Mouse (Mus musculus) hindbrain, postnatal 0 days (tissue): ENCODE results near the gene Ccnd3. TPM values are rescaled to one million over a fixed set of nuclear protein-coding genes. Genes with fewer than 3 reads are reported as not detected.

Experiments
- ATAC-seq: fragments of 200-750 bp; cut with Nextera tagmentation; 2 replicates; pipeline ENCODE4 v1.8.0; 2017; ENCODE audit warnings: mild to moderate bottlenecking, moderate TSS enrichment, moderate library complexity
- DNase-seq: peaks from one replicate; pipeline ENCODE4 v3.0.0-alpha.2; 2015; ENCODE audit warnings: low spot score
- H3K27ac ChIP-seq: fragments of 300-500 bp; sonication (generic); 2 replicates; pipeline ENCODE4 v1.5.1; 2014; ENCODE audit warnings: mild to moderate bottlenecking
- H3K27me3 ChIP-seq: fragments of 300-500 bp; sonication (generic); 2 replicates; pipeline ENCODE4 v1.6.1; 2014; ENCODE audit warnings: low read length, mixed read lengths; ENCODE audit not compliant: insufficient read depth
- H3K36me3 ChIP-seq: fragments of 300-500 bp; sonication (generic); 2 replicates; pipeline ENCODE4 v1.6.1; 2014; ENCODE audit warnings: low read length, mixed read lengths; ENCODE audit not compliant: insufficient read depth
- H3K4me1 ChIP-seq: fragments of 300-500 bp; sonication (generic); 2 replicates; pipeline ENCODE4 v1.6.1; 2014; ENCODE audit warnings: antibody characterized with exemption, low read length, mixed read lengths; ENCODE audit not compliant: insufficient read depth
- H3K4me2 ChIP-seq: fragments of 300-500 bp; sonication (generic); 2 replicates; pipeline ENCODE4 v1.6.1; 2014; ENCODE audit warnings: low read depth, mild to moderate bottlenecking, low read length, moderate library complexity, mixed read lengths
- H3K4me3 ChIP-seq: fragments of 300-500 bp; sonication (generic); 2 replicates; pipeline ENCODE4 v1.5.1; 2014; ENCODE audit warnings: low read length
- H3K9ac ChIP-seq: fragments of 300-500 bp; sonication (generic); replicated peaks from 2 replicates; pipeline ENCODE4 v1.6.1; 2014; ENCODE audit warnings: mild to moderate bottlenecking, low read length, moderate library complexity, mixed read lengths
- H3K9me3 ChIP-seq: fragments of 300-500 bp; sonication (generic); 2 replicates; pipeline ENCODE4 v1.6.1; 2016; ENCODE audit warnings: low read length, mixed read lengths
- CTCF ChIP-seq: IDR thresholded peaks from 2 replicates; pipeline ENCODE4 v1.5.1; 2016; ENCODE audit warnings: antibody characterized with exemption, control low read depth, low read depth
- WGBS: fragments of 180-500 bp; shearing (Covaris S2); extraction: QIAGEN DNeasy Blood & Tissue Kit; methylation state at CpG from one replicate; pipeline ENCODE4 v1.1.7; 2014; 5-methylcytosine and 5-hydroxymethylcytosine counted together
- polyA plus RNA-seq: library from polyadenylated mRNA; unstranded; fragments of >200 nt; fragmentation: Nextera tagmentation; extraction: Ambion mirVana; gene quantifications from 2 replicates; pipeline ENCODE4 v1.2.1, GENCODE M21; 2015
- total RNA-seq: library from RNA; depleted of rRNA; stranded (reverse); fragments of >200 nt; gene quantifications from 2 replicates; pipeline ENCODE4 v1.2.3, GENCODE M21; 2014

The Ccnd3 gene
- total and polyA plus RNA-seq, 2 experiments from 2014 or later, result 63.4 to 71.5 TPM

- peak; percentile 95 for ATAC-seq
- H3K27ac ChIP-seq, result peak overlapping the region; percentile 66
- 18% methylated on average over 25 of the region's 25 CpGs for whole genome bisulfite sequencing
- H3K4me2 ChIP-seq, result peak overlapping the region; percentile 32
- H3K4me3 ChIP-seq, result no peak overlapping the region
- H3K9me3 ChIP-seq, result no peaks in the 10 kb centered on the region
- TF ChIP-seq CTCF, result peak; percentile 90
- no peaks in the 10 kb centered on the region for H3K36me3 ChIP-seq
- no peak overlapping the region for H3K9ac ChIP-seq
- no peaks in the 10 kb centered on the region for H3K27me3 ChIP-seq
- H3K4me1 ChIP-seq, result no peaks in the 10 kb centered on the region; the same call in 1 of the 2 replicates
- DNase-seq, result peak; percentile 94
Measured at GRCm38 (mm10) chr17:47511111-47512020, 6.5 kb downstream of the Ccnd3 start.

DNA sequence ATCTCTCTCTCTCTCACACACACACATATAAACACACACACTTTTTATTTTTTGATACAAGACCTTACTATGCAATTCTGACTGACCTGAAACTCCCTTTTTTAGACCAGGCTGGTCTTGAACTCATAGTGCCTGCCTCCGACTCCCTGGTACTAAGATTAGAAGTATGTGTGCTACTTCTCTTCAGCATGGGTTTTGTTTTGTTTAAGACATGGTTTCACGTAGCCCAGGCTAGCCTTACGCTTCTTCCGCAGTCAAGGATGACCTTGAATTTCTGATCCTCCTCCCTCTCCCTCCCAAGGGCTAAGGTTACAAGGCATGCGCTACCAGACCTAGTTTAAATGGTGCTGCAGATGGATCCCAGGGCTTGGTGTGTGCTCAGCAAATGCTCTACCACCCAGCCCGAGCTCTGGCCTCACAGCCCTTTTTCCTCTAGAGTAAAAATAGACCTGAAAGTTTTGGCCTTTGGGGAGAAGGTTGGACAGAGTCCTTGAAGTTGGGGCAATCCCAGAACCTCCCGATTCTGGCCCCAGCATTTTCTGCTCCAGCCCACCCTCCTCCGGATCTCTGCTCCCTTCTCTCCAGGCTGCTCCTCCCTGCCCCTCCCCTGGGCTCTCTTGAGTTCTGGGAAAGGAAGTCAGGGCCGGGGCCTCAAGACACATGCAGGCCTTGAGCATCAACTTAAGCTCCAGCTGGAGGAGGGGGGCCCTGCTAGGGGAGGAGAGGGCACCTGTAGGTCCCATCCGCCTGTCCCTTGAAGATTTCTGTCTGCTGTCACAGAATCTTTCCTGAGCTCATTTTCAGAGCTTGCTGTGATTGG, 8.3 kb downstream of the Ccnd3 start:
- no peak overlapping the region for H3K9ac ChIP-seq

GRCm38 (mm10) chr17:47515180-47515844, 10.5 kb downstream of the Ccnd3 start:
- H3K36me3 ChIP-seq, result no peaks in the 10 kb centered on the region
- H3K27ac ChIP-seq, result no peak overlapping the region
- no peak overlapping the region for H3K4me2 ChIP-seq
- no peak overlapping the region for H3K9ac ChIP-seq
- no peaks in the 10 kb centered on the region for H3K4me1 ChIP-seq
- no peak for TF ChIP-seq CTCF
- no peaks in the 10 kb centered on the region for H3K9me3 ChIP-seq
- ATAC-seq (no peak), DNase-seq (no peak)
- no peak overlapping the region for H3K4me3 ChIP-seq
- H3K27me3 ChIP-seq, result no peaks in the 10 kb centered on the region
- 82% methylated on average over 7 of the region's 7 CpGs for WGBS

More for the DNA sequence above, 8.3 kb downstream of the Ccnd3 start:
- ATAC-seq (no peak), DNase-seq (no peak)
- 70% methylated on average over 10 of the region's 10 CpGs for WGBS
- H3K4me3 ChIP-seq, result no peak overlapping the region
- H3K9me3 ChIP-seq, result no peaks in the 10 kb centered on the region
- H3K4me2 ChIP-seq, result no peak overlapping the region
- H3K4me1 ChIP-seq, result no peaks in the 10 kb centered on the region
- no peak for TF ChIP-seq CTCF
- no peak overlapping the region for H3K27ac ChIP-seq
- no peaks in the 10 kb centered on the region for H3K27me3 ChIP-seq
- H3K36me3 ChIP-seq, result no peaks in the 10 kb centered on the region

GRCm38 (mm10) chr17:47516232-47516631, 11.4 kb downstream of the Ccnd3 start:
- Histone ChIP-seq H3K9me3 (no peaks in the 10 kb centered on the region), H3K4me3 (no peak overlapping the region), H3K27ac (no peak overlapping the region), H3K4me2 (no peak overlapping the region), H3K36me3 (no peaks in the 10 kb centered on the region), H3K9ac (no peak overlapping the region), H3K27me3 (no peaks in the 10 kb centered on the region), H3K4me1 (0 out of 2 replicates have a peak, but pooled peaks cover under 1% of the 10 kb centered on the region)
- ATAC-seq, result no peak
- no peak for DNase-seq
- 95% methylated on average over 3 of the region's 3 CpGs for WGBS
- TF ChIP-seq CTCF, result no peak

GRCm38 (mm10) chr17:47518205-47518604, 13.4 kb downstream of the Ccnd3 start:
- Histone ChIP-seq H3K36me3 (no peaks in the 10 kb centered on the region), H3K4me2 (no peak overlapping the region), H3K4me3 (no peak overlapping the region), H3K4me1 (peaks cover 12% of the 10 kb centered on the region; the same call in 1 of the 2 replicates), H3K27me3 (no peaks in the 10 kb centered on the region), H3K9me3 (no peaks in the 10 kb centered on the region), H3K9ac (no peak overlapping the region), H3K27ac (peak overlapping the region; percentile 62)
- no peak for TF ChIP-seq CTCF
- no peak for DNase-seq
- 38% methylated on average over 8 of the region's 8 CpGs for WGBS
- no peak for ATAC-seq

DNA sequence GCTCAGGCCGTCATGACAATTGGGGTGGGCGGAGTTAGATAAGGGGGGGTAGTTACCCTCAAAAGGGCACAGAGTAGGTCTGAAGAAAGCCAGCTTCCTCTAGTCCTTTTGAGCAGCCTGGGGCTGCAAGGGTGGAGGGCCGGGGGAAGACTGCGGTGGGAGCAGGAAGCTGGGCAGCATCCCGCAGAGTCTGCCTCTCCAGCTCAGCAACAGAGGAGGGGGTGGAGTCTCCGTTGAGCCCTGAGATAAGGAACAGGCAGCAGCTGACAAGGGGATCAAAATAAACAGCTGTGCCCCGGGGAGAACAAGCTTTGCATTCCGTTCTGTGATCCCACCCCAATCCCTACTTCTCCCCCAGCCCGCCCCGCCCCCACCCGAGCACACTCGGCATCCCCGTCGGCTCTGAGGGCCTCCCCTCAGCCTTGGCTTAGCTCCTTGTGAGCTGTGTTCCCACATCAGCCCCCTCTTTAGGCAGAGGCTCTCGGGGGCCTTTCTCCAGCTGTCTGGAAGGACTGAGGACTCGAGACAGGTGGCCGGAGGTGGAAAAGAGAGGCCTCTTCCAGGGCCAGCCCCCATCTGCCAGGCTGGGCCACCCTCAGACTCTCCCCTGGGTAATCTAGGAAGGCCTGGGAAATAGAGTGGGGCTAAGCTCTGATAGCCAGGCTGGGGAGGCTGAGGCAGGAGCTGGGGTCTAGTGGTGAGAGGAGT, 16.9 kb downstream of the Ccnd3 start:
- peak overlapping the region; percentile 7; the same call in 1 of the 2 replicates for H3K4me3 ChIP-seq
- no peak for TF ChIP-seq CTCF

More for the DNA sequence above, 16.9 kb downstream of the Ccnd3 start:
- Histone ChIP-seq H3K9ac (peak overlapping the region; percentile 47), H3K4me1 (peaks cover 12% of the 10 kb centered on the region; the same call in 1 of the 2 replicates), H3K27ac (peak overlapping the region; percentile 81), H3K36me3 (no peaks in the 10 kb centered on the region), H3K9me3 (no peaks in the 10 kb centered on the region), H3K4me2 (peak overlapping the region; percentile 48), H3K27me3 (no peaks in the 10 kb centered on the region)
- 3% methylated on average over 16 of the region's 17 CpGs for WGBS
- ATAC-seq, result peak; percentile 91
- peak; percentile 70 for DNase-seq
